Mouse (Mus musculus) frontal cortex, postnatal 25 days (tissue): ENCODE results near the gene Gm49027.
"Not testable (repeated sequence)": the region's sequence is repeated elsewhere in the genome, so short reads cannot be mapped to it uniquely, and the experiment has no call there.

Source experiments
- DNase-seq, 2 experiments: peaks; one replicate each; pipeline ENCODE4 v3.0.0; 2022; ENCODE audit warnings: low spot score in 2 of 2

The Gm49027 gene

GRCm38 (mm10) chr5:123525281-123525680 is at the start of gene Gm49027:
Gene Gm49027, minus strand, starts transcription at chr5:123525488.
- peak in 1 of 2 experiments; percentile 4 for DNase-seq

GRCm38 (mm10) chr5:123573362-123573761 is 48.1 kb upstream of the Gm49027 start:
- no peak for DNase-seq

GRCm38 (mm10) chr5:123572357-123573186 is 47.3 kb upstream of the Gm49027 start, which contains the start of gene Vps33a:
Gene Vps33a, minus strand, starts transcription at chr5:123573038.
- DNase-seq: peak; percentile 96 to 98

GRCm38 (mm10) chr5:123561128-123561527 is 35.8 kb upstream of the Gm49027 start:
- DNase-seq: no peak

GRCm38 (mm10) chr5:123559588-123559987 is 34.3 kb upstream of the Gm49027 start:
- no peak for DNase-seq

- no peak for DNase-seq
Measured at GRCm38 (mm10) chr5:123556451-123556850, 31.2 kb upstream of the Gm49027 start.

GRCm38 (mm10) chr5:123555693-123556092 is 30.4 kb upstream of the Gm49027 start:
- no peak for DNase-seq

- peak in 1 of 2 experiments; percentile 2 for DNase-seq
Measured at GRCm38 (mm10) chr5:123533801-123534200, 8.5 kb upstream of the Gm49027 start.

GRCm38 (mm10) chr5:123530056-123530455 is 4.8 kb upstream of the Gm49027 start:
- peak in 1 of 2 experiments; percentile 3 for DNase-seq

- DNase-seq: peak in 1 of 2 experiments; percentile 2
Measured at GRCm38 (mm10) chr5:123528641-123529040, 3.4 kb upstream of the Gm49027 start.

GRCm38 (mm10) chr5:123525916-123526495 is 718 bp upstream of the Gm49027 start:
- peak in 1 of 2 experiments; percentile 2 for DNase-seq

- no peak for DNase-seq
Measured at GRCm38 (mm10) chr5:123524393-123524750, 916 bp downstream of the Gm49027 start.

GRCm38 (mm10) chr5:123523692-123524392 is 1.4 kb downstream of the Gm49027 start, which contains the start of gene Diablo:
Gene Diablo, minus strand, starts transcription at chr5:123524176.
- DNase-seq: peak; percentile 94 to 96

- DNase-seq: no peak
Measured at GRCm38 (mm10) chr5:123522166-123522565, 3.1 kb downstream of the Gm49027 start.

- DNase-seq: no peak
Measured at GRCm38 (mm10) chr5:123521621-123522020, 3.7 kb downstream of the Gm49027 start.

GRCm38 (mm10) chr5:123520666-123521065 is 4.6 kb downstream of the Gm49027 start:
- DNase-seq: no peak

GRCm38 (mm10) chr5:123514871-123515270 is 10.4 kb downstream of the Gm49027 start:
- no peak for DNase-seq

- no peak for DNase-seq
Measured at GRCm38 (mm10) chr5:123512102-123512501, 13.2 kb downstream of the Gm49027 start.

GRCm38 (mm10) chr5:123511426-123511825 is 13.9 kb downstream of the Gm49027 start:
- DNase-seq: not testable (repeated sequence)

GRCm38 (mm10) chr5:123510160-123510559 is 15.1 kb downstream of the Gm49027 start, which contains the start of gene B3gnt4:
Gene B3gnt4, plus strand, starts transcription at chr5:123510460.
- no peak for DNase-seq

GRCm38 (mm10) chr5:123508921-123509320 is 16.4 kb downstream of the Gm49027 start:
- DNase-seq: no peak
